Mouse (Mus musculus): Measurements from ENCODE around the gene Scaf8. TPM values are rescaled to one million over a fixed set of nuclear protein-coding genes. Genes with fewer than 3 reads are reported as not detected.
"Not testable (repeated sequence)": the region's sequence is repeated elsewhere in the genome, so short reads cannot be mapped to it uniquely, and the experiment has no call there.

The Scaf8 gene
- total RNA-seq, 4 experiments from 2014 or later: 54.9 to 68.4 (median 62.2) TPM

DNA sequence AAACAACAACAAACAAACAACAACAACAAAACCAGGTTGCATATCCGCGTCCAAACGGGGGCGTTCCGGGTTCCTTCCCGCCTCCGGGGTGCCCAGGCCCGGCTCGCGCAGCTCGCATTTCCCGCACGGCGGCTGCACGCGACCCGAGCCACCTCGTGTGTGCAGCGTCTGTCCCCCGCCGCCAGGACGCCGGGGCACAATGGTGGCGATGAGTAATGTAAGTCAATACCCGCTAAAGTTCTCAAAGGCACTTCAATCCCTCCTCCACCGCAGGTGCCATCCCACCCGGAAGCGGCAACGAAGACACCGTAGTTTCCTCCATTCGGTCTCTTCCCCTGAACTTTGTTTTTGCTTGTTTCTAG is 433 bp upstream of the Scaf8 start:
- no peak for DNase-seq (ENCODE audit: low spot score in 2 of 2)

DNA sequence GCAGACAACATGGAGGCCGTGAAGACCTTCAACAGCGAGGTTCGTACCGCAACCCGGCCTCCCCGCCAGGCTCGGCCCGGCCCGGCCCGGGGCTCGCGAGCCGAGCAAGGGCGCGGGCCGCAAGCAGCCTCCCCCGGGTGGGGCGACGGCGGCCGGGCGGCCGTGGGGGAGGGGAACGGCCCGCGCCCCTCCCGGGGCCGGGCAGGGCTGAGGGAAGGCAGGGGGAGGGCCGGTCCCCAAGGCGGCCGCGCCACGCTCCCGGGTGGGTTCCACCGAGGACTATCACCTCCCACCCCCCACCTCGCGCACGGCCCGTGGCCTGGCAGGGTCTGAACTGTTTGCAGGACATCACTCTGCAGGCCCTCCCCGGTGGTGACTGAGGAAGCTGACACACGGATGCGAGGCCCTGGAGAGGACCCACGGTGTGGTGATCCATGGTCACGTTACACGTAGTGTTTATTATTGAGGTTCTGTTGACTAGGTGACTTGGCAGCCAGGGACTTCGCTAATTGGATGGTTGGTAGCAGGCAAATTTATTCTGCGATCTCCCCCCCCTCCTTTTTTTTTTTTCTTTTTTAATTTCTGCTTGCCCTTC is 705 bp downstream of the Scaf8 start:
- DNase-seq (ENCODE audit: low spot score in 2 of 2): peak; percentile 46 to 53

DNA sequence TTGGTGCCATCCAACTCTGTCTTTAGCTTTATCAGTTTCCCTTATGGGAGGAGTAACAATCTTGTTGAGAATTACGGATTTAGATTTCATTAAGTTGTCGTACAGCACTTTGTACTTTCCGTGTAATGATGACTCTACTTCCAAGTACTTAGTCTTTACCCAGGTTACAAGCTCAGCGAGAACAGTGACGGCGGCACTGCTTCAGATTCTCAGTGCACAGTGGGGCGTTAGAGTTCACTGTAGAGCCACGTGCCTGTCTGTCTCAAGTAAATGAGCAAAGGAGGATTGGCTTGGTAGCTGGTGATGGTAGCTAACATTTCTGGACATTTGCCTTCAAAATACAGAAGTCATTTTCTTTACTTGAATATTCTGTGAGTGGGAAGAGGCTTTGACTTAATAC is 6.2 kb downstream of the Scaf8 start:
- DNase-seq (ENCODE audit: low spot score in 2 of 2): not testable (repeated sequence)

GRCm38 (mm10) chr17:3123581-3123980 is 8.8 kb downstream of the Scaf8 start:
- not testable (repeated sequence) for DNase-seq (ENCODE audit: low spot score in 2 of 2)

GRCm38 (mm10) chr17:3128716-3129115 is 13.9 kb downstream of the Scaf8 start:
- DNase-seq (ENCODE audit: low spot score in 2 of 2): no peak

- no peak for DNase-seq (ENCODE audit: low spot score in 2 of 2)
Measured at GRCm38 (mm10) chr17:3129791-3130190, 15.0 kb downstream of the Scaf8 start.

DNA sequence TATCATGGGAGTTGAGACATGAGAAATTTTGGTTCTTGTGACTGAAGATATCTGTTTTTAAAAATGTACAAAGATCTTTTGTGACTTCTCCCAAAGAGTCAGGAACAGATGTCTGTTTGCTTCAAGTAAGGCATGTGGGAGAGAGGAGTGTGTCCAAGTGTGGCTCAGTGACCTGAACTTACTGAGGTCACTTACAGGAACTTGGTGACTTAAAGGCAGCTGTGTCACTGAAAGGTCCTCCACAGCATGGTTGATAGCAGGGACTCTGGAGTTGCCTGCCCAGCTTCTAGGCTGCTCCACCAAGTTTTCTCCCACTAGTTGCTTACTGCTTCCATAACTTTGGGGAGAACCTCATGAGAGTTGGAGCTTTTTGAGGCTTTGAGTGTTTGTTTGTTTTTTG is 20.6 kb downstream of the Scaf8 start:
- DNase-seq (ENCODE audit: low spot score in 2 of 2): no peak

GRCm38 (mm10) chr17:3136127-3136526 is 21.4 kb downstream of the Scaf8 start:
- no peak for DNase-seq (ENCODE audit: low spot score in 2 of 2)

DNA sequence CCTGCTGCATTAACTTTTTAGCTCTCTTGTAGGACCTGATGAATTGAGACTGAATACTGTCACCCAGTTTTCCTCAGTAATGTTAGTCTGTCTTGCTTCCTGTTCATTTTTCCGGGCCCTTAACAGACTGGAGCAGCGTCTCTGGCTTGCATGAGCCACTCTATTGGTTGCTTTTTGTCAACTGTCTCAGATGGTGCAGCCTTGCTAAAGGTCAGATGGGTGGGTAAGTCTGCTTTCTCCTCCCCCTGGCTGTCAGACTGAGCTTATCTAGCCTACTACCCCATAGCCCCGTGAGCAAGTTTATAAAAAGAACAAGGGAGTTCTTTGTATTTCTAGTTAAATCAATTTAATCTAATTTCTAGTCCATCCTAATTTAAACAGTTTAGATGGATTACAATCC is 23.6 kb downstream of the Scaf8 start:
- no peak for DNase-seq (ENCODE audit: low spot score in 2 of 2)

DNA sequence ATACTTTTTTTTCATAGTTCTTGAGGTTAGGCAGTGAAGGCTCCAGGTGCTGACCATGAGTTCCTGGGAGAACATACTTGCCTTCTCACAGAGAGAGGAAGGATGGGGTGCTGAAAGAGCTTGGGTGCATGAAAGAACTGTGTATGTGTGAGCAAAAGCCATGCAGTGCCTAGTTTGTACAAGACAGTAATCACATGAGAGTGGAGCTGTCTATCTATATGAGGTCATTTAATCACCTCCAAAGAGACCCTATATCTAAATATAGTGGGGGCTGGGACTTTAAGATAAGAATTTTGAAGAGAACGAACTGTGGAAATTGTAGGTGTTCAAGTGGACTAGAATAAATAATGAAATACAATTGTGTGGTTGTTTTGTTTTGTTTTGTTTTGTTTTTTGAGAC is 25.3 kb downstream of the Scaf8 start:
- DNase-seq (ENCODE audit: low spot score in 2 of 2): no peak

DNA sequence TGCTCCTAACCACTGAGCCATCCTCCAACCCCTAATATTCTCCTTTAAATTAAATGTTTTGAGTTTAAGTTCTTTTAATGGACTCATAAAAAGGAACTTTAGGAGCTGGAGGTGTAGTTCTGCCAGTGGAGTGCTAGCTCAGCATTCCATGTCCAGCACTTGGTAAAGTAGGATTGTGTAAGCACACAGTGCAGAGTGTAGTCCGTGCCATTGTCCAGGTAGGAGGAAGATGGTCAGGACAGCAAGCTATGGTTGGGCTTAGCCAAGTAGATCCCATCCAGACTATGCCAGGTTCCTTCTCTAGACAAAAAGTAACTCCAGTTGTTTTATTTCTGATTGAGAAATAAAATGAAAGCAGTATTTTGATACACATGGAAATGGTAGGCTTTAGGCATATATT is 34.1 kb downstream of the Scaf8 start:
- no peak for DNase-seq (ENCODE audit: low spot score in 2 of 2)

DNA sequence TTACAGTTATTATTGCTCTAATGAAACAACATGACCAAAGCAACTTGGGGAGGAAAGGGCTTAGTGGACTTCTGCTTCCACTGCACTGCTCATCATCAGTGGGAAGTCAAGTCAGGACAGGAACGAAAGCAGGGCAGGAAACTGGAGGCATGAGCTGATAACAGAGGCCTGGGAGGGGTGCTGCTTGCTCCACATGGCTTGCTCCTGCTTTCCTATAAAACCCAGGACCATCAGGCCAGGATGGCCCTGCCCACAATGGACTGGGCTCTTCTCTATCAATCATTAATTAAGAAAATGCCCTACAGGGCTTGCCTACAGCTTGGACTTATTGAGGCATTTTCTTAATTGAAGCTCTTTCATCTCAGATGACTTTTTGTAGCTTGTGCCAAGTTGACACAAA is 34.8 kb downstream of the Scaf8 start:
- no peak for DNase-seq (ENCODE audit: low spot score in 2 of 2)

DNA sequence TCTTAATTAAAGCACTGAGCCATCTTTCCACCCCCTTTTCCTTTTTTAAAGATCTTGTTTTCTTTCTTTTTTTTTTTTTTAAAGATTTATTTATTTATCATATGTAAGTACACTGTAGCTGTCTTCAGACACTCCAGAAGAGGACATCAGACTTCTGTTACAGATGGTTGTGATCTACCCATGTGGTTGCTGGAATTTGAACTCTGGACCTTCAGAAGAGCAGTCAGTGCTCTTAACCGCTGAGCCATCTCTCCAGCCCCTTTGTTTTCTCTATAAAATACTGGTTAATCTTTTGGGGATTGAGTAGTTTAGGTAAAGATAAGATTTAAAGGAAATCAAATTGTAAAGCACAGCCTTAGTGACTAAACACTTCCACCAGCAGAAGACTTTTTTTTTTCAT is 35.9 kb downstream of the Scaf8 start:
- not testable (repeated sequence) for DNase-seq (ENCODE audit: low spot score in 2 of 2)

- DNase-seq (ENCODE audit: low spot score in 2 of 2): no peak
Measured at GRCm38 (mm10) chr17:3151181-3151580, 36.4 kb downstream of the Scaf8 start.

DNA sequence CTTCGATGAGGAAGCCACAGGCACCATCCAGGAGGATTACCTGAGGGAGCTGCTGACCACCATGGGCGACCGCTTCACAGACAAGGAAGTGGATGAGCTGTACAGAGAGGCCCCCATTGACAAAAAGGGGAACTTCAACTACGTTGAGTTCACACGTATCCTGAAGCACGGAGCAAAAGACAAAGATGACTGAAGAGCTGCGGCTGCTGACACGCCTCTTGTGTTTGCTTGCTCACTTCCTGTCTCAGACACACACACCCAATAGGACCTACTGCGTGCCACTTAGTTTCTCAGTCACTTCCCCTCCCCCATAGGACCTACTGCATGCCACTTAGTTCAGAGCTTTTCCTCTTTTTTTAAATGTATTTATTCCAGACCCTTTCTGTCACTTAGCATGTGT is 41.4 kb downstream of the Scaf8 start:
- not testable (repeated sequence) for DNase-seq (ENCODE audit: low spot score in 2 of 2)

DNA sequence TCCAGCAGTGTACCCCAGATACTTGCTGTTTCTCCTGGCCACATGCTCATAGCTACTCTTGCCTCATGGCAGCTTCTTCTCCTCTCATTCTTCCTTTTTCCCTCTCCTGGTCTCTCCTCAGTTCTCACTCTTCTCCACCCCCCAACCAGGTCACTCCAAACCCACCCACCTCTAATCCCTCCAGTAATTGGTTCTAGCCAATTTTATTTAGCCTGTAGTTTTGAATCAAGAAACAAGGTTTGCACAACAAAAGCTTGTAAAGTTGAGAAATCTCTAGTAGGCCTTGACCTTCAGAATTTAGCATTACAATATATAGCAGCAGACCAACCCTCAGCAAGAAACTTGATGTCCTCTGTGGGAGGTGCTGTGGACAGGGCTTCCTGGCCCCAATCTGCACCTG is 42.2 kb downstream of the Scaf8 start:
- no peak for DNase-seq (ENCODE audit: low spot score in 2 of 2)

DNA sequence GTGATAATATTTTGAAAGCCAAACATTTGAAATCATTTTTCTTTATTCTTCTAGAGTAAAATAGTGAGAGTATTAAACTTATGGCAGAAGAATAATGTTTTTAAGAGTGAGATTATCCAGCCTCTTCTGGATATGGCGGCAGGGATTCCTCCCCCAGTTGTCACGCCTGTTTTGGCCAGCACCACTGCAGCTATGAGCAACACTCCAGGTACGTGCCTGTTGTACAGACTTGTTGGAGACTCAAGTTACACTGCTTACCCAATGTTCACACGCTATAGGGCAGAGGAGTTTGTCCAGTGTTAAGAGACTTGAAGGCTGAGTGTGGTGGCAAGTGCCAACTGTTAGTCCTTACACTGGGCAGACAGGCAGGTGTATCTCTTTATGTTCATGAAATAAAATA is 48.1 kb downstream of the Scaf8 start:
- no peak for DNase-seq (ENCODE audit: low spot score in 2 of 2)

DNA sequence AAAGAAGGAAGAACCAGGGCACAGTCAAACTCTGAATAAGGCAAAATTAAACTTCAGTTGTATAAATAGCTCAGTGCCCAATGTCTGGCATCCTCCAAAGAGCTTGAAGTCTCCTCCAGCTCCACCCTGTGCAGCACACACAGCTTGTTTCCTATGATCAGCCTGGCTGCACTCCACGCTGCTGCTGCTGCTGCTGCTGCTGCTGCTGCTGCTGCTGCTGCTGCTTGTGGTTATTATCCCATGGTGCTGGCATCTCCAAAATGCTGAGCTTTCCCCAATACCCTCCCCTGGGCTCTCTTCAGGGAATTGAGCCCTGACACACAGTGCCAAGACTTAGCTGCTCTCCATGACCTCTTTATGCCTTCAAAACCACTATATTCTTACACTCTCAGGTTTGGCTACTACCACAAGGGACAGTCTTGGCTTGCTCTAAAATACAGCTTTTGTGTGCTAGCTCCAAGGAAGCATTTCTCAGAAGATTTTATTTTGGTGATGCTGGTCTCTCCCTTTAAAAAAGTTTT is 65.7 kb downstream of the Scaf8 start:
- not testable (repeated sequence) for DNase-seq (ENCODE audit: low spot score in 2 of 2)

DNA sequence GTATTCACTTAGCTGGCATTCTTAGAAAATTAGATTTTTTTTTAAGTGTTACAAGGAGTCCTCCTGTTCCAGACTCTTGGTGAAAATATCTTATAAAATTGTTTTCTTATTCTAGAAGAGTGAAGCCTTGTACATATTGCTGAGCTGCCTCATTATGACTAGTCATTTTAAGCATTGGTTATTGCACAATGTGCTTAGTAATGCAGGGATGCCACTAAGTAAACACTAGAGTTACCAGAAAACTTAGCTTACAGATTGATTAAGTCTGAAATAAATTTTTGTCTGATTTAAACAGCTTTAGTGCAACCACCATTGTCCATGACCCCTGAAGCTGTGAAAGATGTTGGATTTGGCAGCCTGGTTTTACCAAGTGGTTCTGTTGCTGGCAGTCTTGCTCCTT is 80.7 kb downstream of the Scaf8 start:
- not testable (repeated sequence) for DNase-seq (ENCODE audit: low spot score in 2 of 2)

GRCm38 (mm10) chr17:3200328-3200727 is 85.6 kb downstream of the Scaf8 start:
- no peak for DNase-seq (ENCODE audit: low spot score in 2 of 2)

- DNase-seq (ENCODE audit: low spot score in 2 of 2): no peak
Measured at GRCm38 (mm10) chr17:3203916-3204315, 89.1 kb downstream of the Scaf8 start.

- DNase-seq (ENCODE audit: low spot score in 2 of 2): no peak
Measured at GRCm38 (mm10) chr17:3204826-3205405, 90.1 kb downstream of the Scaf8 start.

All from layer of hippocampus, adult 8-10 months (tissue).